Mouse (Mus musculus) heart, postnatal 0 days (tissue): Measurements from ENCODE around the gene Sema3b. TPM values are rescaled to one million over a fixed set of nuclear protein-coding genes. Genes with fewer than 3 reads are reported as not detected.

Source experiments
- ATAC-seq: fragments of 200-750 bp; cut with Nextera tagmentation; 2 replicates; pipeline ENCODE4 v1.8.0; 2017; ENCODE audit warnings: low read depth, moderate number of reproducible peaks, moderate library complexity; ENCODE audit not compliant: insufficient read depth
- DNase-seq: peaks from one replicate; pipeline ENCODE4 v3.0.0-alpha.2; 2016; ENCODE audit warnings: low spot score
- H3K27ac ChIP-seq: fragments of 300-500 bp; sonication (generic); 2 replicates; pipeline ENCODE4 v1.5.1; 2014; ENCODE audit warnings: low read depth, mild to moderate bottlenecking
- H3K27me3 ChIP-seq: fragments of 300-500 bp; sonication (generic); 2 replicates; pipeline ENCODE4 v1.6.1; 2014; ENCODE audit warnings: low read length, mixed read lengths; ENCODE audit not compliant: control insufficient read depth, insufficient read depth
- H3K36me3 ChIP-seq: fragments of 300-500 bp; sonication (generic); replicated peaks from 2 replicates; pipeline ENCODE4 v1.6.1; 2014; ENCODE audit warnings: low read length, mixed read lengths; ENCODE audit not compliant: control insufficient read depth, insufficient read depth
- H3K4me1 ChIP-seq: fragments of 300-500 bp; sonication (generic); 2 replicates; pipeline ENCODE4 v1.6.1; 2014; ENCODE audit warnings: antibody characterized with exemption; ENCODE audit not compliant: control insufficient read depth, insufficient read depth
- H3K4me2 ChIP-seq: fragments of 300-500 bp; sonication (generic); 2 replicates; pipeline ENCODE4 v1.6.1; 2014; ENCODE audit warnings: low read depth, mild to moderate bottlenecking, low read length, moderate library complexity
- H3K4me3 ChIP-seq: fragments of 300-500 bp; sonication (generic); 2 replicates; pipeline ENCODE4 v1.5.1; 2014; ENCODE audit warnings: low read depth, low read length
- H3K9ac ChIP-seq: fragments of 300-500 bp; sonication (generic); replicated peaks from 2 replicates; pipeline ENCODE4 v1.6.1; 2014; ENCODE audit warnings: low read depth, low read length, mixed read lengths
- H3K9me3 ChIP-seq: fragments of 300-500 bp; sonication (generic); replicated peaks from 2 replicates; pipeline ENCODE4 v1.6.1; 2016; ENCODE audit warnings: low read length; ENCODE audit not compliant: control insufficient read depth
- CTCF ChIP-seq: IDR thresholded peaks from 2 replicates; pipeline ENCODE4 v1.5.1; 2016; ENCODE audit warnings: antibody characterized with exemption, control low read depth, low read depth
- EP300 ChIP-seq: IDR thresholded peaks from 2 replicates; pipeline ENCODE4 v1.6.1; 2016; ENCODE audit warnings: antibody characterized with exemption, low read depth
- WGBS: fragments of 180-500 bp; shearing (Covaris S2); extraction: QIAGEN DNeasy Blood & Tissue Kit; methylation state at CpG from one replicate; pipeline ENCODE4 v1.1.7; 2014; 5-methylcytosine and 5-hydroxymethylcytosine counted together
- polyA plus RNA-seq: library from polyadenylated mRNA; unstranded; fragments of >200 nt; fragmentation: Nextera tagmentation; extraction: Ambion mirVana; gene quantifications from 2 replicates; pipeline ENCODE4 v1.2.1, GENCODE M21; 2015
- total RNA-seq: library from RNA; depleted of rRNA; stranded (reverse); fragments of >200 nt; gene quantifications from 2 replicates; pipeline ENCODE4 v1.2.3, GENCODE M21; 2014; ENCODE audit warnings: low replicate concordance; rRNA removed

The Sema3b gene
- total and polyA plus RNA-seq, 2 experiments from 2014 or later, result 8.9 to 34.9 TPM

- 74% methylated on average over 5 of the region's 5 CpGs for WGBS
- Histone ChIP-seq H3K4me1 (peaks cover 28% of the 10 kb centered on the region), H3K4me3 (no peak overlapping the region), H3K36me3 (peaks cover 11% of the 10 kb centered on the region; the same call in 1 of the 2 replicates), H3K4me2 (no peak overlapping the region), H3K27ac (no peak overlapping the region), H3K9me3 (no peaks in the 10 kb centered on the region), H3K9ac (no peak overlapping the region), H3K27me3 (0 out of 2 replicates have a peak, but pooled peaks cover 12% of the 10 kb centered on the region)
- no peak for DNase-seq
- TF ChIP-seq EP300, result no peak
- TF ChIP-seq CTCF, result no peak
- no peak for ATAC-seq
These were observed 61.1 kb downstream of the Sema3b start for GRCm38 (mm10) chr9:107547957-107548356.

Other genes starting within 250 kb of the Sema3b start
- gene Cacna2d2, start 209.6 kb downstream of the Sema3b start, total RNA-seq, result 30.6 and 34.8 TPM in 2 replicates
- gene Cacna2d2, start 209.6 kb downstream of the Sema3b start, polyA plus RNA-seq, result 1.1 and 1.3 TPM in 2 replicates
- gene Tmem115, start 75.3 kb downstream of the Sema3b start, total RNA-seq, result 33.4 and 37.3 TPM in 2 replicates
- 26.7 and 28.5 TPM in 2 replicates for gene Tmem115, start 75.3 kb downstream of the Sema3b start, polyA plus RNA-seq
- gene Cyb561d2, start 67.0 kb downstream of the Sema3b start, total RNA-seq, result 13.4 and 22.1 TPM in 2 replicates
- 14.3 and 16.9 TPM in 2 replicates for gene Cyb561d2, start 67.0 kb downstream of the Sema3b start, polyA plus RNA-seq
- 42.3 and 56.4 TPM in 2 replicates for gene Nprl2, start 67.0 kb downstream of the Sema3b start, total RNA-seq
- 22.5 and 23.2 TPM in 2 replicates for gene Nprl2, start 67.0 kb downstream of the Sema3b start, polyA plus RNA-seq
- not detected in 2 replicates for gene Zmynd10, start 61.9 kb downstream of the Sema3b start, total RNA-seq
- 0.25 and 0.49 TPM in 2 replicates for gene Zmynd10, start 61.9 kb downstream of the Sema3b start, polyA plus RNA-seq
- 28.7 and 39.0 TPM in 2 replicates for gene Rassf1, start 57.7 kb downstream of the Sema3b start, total RNA-seq
- 34.4 and 35.1 TPM in 2 replicates for gene Rassf1, start 57.7 kb downstream of the Sema3b start, polyA plus RNA-seq
- gene Tusc2, start 46.0 kb downstream of the Sema3b start, total RNA-seq, result 38.6 and 51.2 TPM in 2 replicates
- 37.0 and 38.8 TPM in 2 replicates for gene Tusc2, start 46.0 kb downstream of the Sema3b start, polyA plus RNA-seq
- 67.8 and 97.3 TPM in 2 replicates for gene Hyal2, start 41.3 kb downstream of the Sema3b start, total RNA-seq
- 58.6 and 60.5 TPM in 2 replicates for gene Hyal2, start 41.3 kb downstream of the Sema3b start, polyA plus RNA-seq
- gene Hyal1, start 32.3 kb downstream of the Sema3b start, total RNA-seq, result 14.0 and 21.3 TPM in 2 replicates
- gene Hyal1, start 32.3 kb downstream of the Sema3b start, polyA plus RNA-seq, result 5.7 and 6.0 TPM in 2 replicates
- 28.4 and 58.8 TPM in 2 replicates for gene Naa80, start 30.3 kb downstream of the Sema3b start, total RNA-seq
- 14.5 and 17.5 TPM in 2 replicates for gene Naa80, start 30.3 kb downstream of the Sema3b start, polyA plus RNA-seq
- 0.65 and 0.66 TPM in 2 replicates for gene Hyal3, start 28.4 kb downstream of the Sema3b start, total RNA-seq
- gene Hyal3, start 28.4 kb downstream of the Sema3b start, polyA plus RNA-seq, result 0.29 and 0.44 TPM in 2 replicates
- gene Ifrd2, start 21.6 kb downstream of the Sema3b start, total RNA-seq, result 22.3 and 31.2 TPM in 2 replicates
- gene Ifrd2, start 21.6 kb downstream of the Sema3b start, polyA plus RNA-seq, result 28.6 and 33.6 TPM in 2 replicates
- 472 and 473 TPM in 2 replicates for gene Gnai2, start 26.1 kb upstream of the Sema3b start, total RNA-seq
- 291 and 295 TPM in 2 replicates for gene Gnai2, start 26.1 kb upstream of the Sema3b start, polyA plus RNA-seq
- 8.9 and 16.9 TPM in 2 replicates for gene Slc38a3, start 60.3 kb upstream of the Sema3b start, total RNA-seq
- gene Slc38a3, start 60.3 kb upstream of the Sema3b start, polyA plus RNA-seq, result 2.7 and 4.0 TPM in 2 replicates
- gene Gnat1, start 70.5 kb upstream of the Sema3b start, total RNA-seq, result not detected in 2 replicates
- gene Gnat1, start 70.5 kb upstream of the Sema3b start, polyA plus RNA-seq, result 0.25 and 0.33 TPM in 2 replicates
- gene Sema3f, start 101.2 kb upstream of the Sema3b start, total RNA-seq, result 38.4 and 59.5 TPM in 2 replicates
- gene Sema3f, start 101.2 kb upstream of the Sema3b start, polyA plus RNA-seq, result 2.6 and 2.7 TPM in 2 replicates
- 53.5 and 90.6 TPM in 2 replicates for gene Rbm5, start 161.8 kb upstream of the Sema3b start, total RNA-seq
- 81.7 and 88.9 TPM in 2 replicates for gene Rbm5, start 161.8 kb upstream of the Sema3b start, polyA plus RNA-seq